Mouse (Mus musculus) naive thymus-derived CD4-positive, alpha-beta T cell, adult 2 months (primary cell): ENCODE measurements at regions not wholly inside any gene's neighbourhood (a gene's known extent, or its start where the extent isn't known, plus 50 kb on each side); places are given as distances from the start of the nearest gene placed in this dataset.

Experiments used
- DNase-seq: peaks from one replicate; pipeline ENCODE4 v3.0.0-alpha.2; 2011; ENCODE audit warnings: low read depth

DNA sequence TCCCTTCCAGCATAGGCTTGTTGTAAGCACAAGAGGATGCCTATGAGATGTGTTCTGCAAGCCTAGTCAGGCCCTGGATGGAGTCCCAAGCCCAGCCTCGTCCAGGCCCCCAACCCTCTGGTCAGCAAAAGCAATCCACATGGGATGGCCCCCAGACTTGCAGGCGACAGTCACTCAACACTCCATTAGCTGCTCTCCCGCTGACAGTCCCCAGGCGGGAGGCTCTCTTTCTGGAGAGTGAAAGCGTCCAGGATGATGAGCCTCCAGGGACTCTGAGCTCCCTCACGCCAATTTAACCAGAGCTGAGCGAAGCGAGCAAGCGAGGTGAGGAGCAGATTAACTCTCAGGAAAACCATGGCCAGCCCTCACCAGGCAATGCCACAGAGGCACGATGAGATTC is 132.7 kb upstream of the 1600014C23Rik start:
- no peak for DNase-seq

- no peak for DNase-seq
Measured at GRCm38 (mm10) chr17:45865944-45866343, 132.3 kb upstream of the 1600014C23Rik start.

- no peak for DNase-seq
Measured at GRCm38 (mm10) chr17:45863471-45864205, 130.0 kb upstream of the 1600014C23Rik start.

DNA sequence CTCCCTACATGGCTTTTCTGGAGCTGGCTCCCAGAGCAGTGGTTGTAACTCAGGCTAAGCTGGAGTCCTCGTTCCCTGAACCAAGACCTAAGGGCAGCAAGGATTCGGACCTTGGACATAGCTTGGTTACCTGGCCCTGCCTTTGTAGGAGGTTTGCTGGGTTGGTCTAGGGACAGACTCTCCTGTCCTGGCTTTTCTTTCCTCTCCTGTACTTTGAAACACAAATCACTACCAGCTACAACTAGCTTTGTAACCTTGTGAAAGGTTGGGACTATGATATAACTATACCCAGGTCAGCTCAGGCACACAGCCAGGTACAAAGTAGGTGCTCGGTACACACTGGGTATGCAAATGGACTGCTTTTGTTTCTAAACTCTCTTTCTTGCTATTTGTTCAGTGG is 129.4 kb upstream of the 1600014C23Rik start:
- no peak for DNase-seq

- no peak for DNase-seq
Measured at GRCm38 (mm10) chr17:45859441-45859840, 125.8 kb upstream of the 1600014C23Rik start.

GRCm38 (mm10) chr17:45853931-45854653 is 120.4 kb upstream of the 1600014C23Rik start:
- DNase-seq: no peak

GRCm38 (mm10) chr17:45852402-45852801 is 118.8 kb upstream of the 1600014C23Rik start:
- DNase-seq: no peak

DNA sequence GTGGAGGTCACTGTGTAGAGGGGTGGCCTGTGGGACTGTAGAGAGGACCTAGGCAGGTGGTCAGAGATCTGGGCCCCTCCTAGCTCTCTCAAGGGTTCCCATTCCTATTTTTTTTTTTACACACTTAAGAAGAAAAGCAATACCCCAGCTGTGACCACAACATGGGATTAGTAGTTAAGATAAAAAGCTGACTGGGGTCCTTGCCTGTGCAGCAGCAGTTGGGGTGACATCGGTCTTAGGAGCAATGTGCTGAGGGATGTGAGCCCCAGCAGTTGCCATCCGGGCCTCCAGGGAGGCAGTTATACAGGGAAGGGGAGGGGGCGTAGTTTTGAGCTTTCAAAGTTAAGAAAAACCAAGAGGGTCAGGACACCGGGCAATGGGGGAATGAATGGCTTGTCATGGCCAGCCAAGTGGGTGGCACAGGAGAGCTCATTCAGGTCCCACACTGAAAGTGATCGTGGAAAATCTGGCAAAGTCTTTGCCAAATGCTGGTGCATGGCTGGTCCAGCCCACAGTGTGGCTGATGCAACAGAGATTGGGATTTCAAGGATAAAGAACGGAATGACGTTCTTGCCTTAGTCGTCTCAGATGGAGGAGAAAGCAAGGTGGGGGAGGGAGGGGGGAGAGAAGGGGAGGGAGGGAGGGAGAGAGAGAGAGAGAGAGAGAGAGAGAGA is 118.2 kb upstream of the 1600014C23Rik start:
- no peak for DNase-seq

- no peak for DNase-seq
Measured at GRCm38 (mm10) chr17:45850976-45851375, 117.3 kb upstream of the 1600014C23Rik start.

GRCm38 (mm10) chr17:45850174-45850573 is 116.5 kb upstream of the 1600014C23Rik start:
- no peak for DNase-seq

DNA sequence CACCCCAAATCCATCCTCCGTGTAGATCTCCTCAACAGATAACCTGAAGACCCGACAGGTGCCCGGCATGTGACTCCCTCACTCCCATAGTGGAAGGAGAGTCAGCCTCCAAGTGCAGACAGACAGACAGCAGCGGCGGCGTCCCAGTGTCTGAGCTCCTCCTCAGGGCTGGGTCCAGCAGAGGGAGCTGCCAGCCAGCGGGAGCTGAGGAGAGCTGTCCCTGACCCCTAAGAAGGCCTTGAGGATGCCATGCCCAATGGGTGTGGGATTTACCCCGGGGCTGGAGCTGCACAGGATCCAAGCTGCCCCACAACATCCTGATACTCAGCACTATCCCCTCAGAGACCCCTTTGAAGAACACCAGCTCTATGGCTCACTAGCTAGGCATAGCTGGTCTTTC is 115.0 kb upstream of the 1600014C23Rik start:
- no peak for DNase-seq

- DNase-seq: no peak
Measured at GRCm38 (mm10) chr17:45847701-45848378, 114.2 kb upstream of the 1600014C23Rik start.

DNA sequence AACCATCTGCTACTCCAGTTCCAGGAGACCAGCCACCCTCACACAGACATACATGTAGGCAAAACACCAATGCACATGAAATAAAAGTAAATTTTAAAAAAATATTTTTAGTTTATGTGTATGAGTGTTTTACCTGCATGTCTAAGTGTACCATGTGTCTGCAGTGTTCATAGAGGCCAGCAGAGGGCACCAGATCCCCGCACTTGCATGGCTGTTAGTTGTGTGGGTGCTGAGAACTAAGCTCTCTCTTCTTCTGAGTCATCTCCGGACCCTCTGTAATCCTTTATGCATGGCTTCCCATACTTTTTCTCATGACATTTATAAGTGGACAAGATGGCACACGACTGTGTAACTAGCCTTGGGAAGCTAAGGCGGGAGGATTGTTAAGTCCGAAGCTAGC is 112.2 kb upstream of the 1600014C23Rik start:
- peak; percentile 11 for DNase-seq

DNA sequence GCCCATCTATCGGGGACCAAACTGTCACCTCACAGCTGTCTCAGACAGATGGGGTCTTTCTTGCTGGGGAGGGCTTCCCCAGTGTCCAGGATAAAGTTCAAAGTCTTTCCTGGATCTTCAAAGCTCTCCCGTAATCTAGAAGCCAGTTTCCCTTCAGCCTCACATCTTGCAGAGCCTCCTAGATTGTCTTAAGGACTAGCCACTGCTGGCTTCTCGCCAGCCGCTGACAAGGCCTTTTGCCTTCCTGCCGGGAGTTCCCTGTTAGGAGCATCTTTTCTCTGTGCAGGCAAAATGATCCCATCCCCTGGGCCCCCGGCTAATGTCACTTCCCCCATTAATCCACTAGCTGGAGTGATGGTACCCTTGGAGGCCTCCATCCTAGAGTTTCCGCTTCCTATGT is 103.1 kb upstream of the 1600014C23Rik start:
- no peak for DNase-seq

DNA sequence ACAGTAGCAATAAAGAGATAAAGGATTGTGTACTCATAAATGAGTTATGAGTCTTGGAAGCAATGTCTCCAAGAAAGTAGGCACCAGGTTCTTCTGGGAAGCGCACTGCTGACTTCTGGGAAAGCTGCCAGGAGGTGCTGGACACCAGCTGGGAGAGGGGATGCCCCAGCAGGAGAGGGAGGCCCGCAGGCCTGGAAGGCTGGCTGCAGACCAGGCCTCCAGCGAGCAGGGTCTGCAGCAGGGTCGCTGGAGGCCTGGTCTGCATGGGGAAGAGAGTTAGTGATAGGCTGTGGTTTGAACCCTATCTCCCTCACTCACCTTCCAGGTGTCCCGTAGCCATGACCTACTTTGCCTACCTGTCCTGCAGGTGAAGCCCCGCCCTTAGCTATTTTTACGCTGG is 102.6 kb upstream of the 1600014C23Rik start:
- no peak for DNase-seq

GRCm38 (mm10) chr17:45834518-45835071 is 101.0 kb upstream of the 1600014C23Rik start:
- no peak for DNase-seq

GRCm38 (mm10) chr17:45830324-45830723 is 96.7 kb upstream of the 1600014C23Rik start:
- DNase-seq: no peak

DNA sequence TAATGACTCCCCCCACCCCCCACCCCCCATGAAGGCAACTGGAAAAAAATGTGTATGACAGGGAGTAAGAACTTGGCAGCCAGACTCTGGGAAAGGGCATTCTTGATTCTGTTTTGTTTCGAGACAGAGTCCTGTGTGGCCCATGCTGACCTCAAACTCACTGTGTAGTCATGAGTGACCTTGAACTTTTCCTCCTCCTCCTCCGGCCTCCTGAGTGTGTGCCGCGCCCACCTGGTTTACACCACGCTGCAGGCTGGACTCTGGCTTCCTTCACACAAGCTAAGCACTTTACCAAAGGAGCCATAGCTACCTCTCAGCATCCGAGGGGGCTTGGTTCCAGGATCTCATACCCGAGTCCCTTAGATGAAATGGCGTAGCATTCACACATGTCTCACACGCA is 95.9 kb upstream of the 1600014C23Rik start:
- no peak for DNase-seq

GRCm38 (mm10) chr17:45828843-45829242 is 95.2 kb upstream of the 1600014C23Rik start:
- DNase-seq: no peak

GRCm38 (mm10) chr17:45828284-45828824 is 94.7 kb upstream of the 1600014C23Rik start:
- DNase-seq: no peak

GRCm38 (mm10) chr17:45824977-45825376 is 91.3 kb upstream of the 1600014C23Rik start:
- DNase-seq: no peak

DNA sequence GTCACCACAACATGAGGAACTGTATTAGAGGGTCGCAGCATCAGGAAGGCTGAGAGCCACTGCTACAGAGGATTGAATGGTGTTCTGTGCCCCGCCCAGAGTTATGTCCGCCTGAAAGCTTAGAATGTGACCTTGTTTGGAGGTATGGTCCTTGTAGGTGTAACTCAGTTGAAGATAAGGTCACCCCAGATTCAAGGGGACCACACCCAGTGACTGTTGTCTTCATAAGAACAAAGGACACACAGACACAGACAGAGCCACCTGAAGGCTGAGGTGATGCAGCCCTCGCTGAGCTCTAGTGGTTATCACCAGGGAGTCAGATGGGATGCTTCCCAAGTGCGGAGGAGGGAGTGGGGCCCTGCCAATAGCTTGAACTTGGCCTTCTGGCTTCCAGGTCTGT is 89.9 kb upstream of the 1600014C23Rik start:
- DNase-seq: no peak
